Mouse (Mus musculus): ENCODE data around the gene Gm20403. TPM values are rescaled to one million over a fixed set of nuclear protein-coding genes. Genes with fewer than 3 reads are reported as not detected.

The Gm20403 gene
- polyA plus RNA-seq, 1 experiment from 2014 or later, result not detected

GRCm38 (mm10) chr12:54982935-54983715 lies 3.2 kb downstream of the Gm20403 start:
- Histone ChIP-seq H3K4me2 (replicated peaks) (no peak overlapping the region), H3K9ac (no peak overlapping the region), H3K36me3 (replicated peaks; ENCODE audit: control insufficient read depth, insufficient read depth) (no peaks in the 10 kb centered on the region), H3K27me3 (ENCODE audit: control insufficient read depth, insufficient read depth, low read length) (no peaks in the 10 kb centered on the region), H3K27ac (no peak overlapping the region), H3K9me3 (ENCODE audit: control insufficient read depth, low read length) (no peaks in the 10 kb centered on the region), H3K4me3 (replicated peaks; ENCODE audit: low read length) (no peak overlapping the region), H3K4me1 (replicated peaks; ENCODE audit: control insufficient read depth, insufficient read depth, low read length) (peaks cover 9% of the 10 kb centered on the region; the same call in 1 of the 2 replicates)
- WGBS, result 83% methylated on average over 7 of the region's 7 CpGs
- DNase-seq (ENCODE audit: low spot score) (no peak), ATAC-seq (ENCODE audit: low FRiP score) (no peak)

- 74% methylated on average over 6 of the region's 6 CpGs for WGBS
- no peaks in the 10 kb centered on the region for H3K36me3 ChIP-seq (replicated peaks; ENCODE audit: control insufficient read depth, insufficient read depth)
These were observed 4.4 kb downstream of the Gm20403 start for GRCm38 (mm10) chr12:54981962-54982361.

GRCm38 (mm10) chr12:54980939-54981338 lies 5.4 kb downstream of the Gm20403 start:
- Histone ChIP-seq H3K4me1 (replicated peaks; ENCODE audit: control insufficient read depth, insufficient read depth, low read length) (peaks cover 9% of the 10 kb centered on the region; the same call in 1 of the 2 replicates), H3K27ac (no peak overlapping the region), H3K27me3 (ENCODE audit: control insufficient read depth, insufficient read depth, low read length) (no peaks in the 10 kb centered on the region), H3K36me3 (replicated peaks; ENCODE audit: control insufficient read depth, insufficient read depth) (no peaks in the 10 kb centered on the region), H3K4me3 (replicated peaks; ENCODE audit: low read length) (no peak overlapping the region), H3K9ac (no peak overlapping the region), H3K9me3 (ENCODE audit: control insufficient read depth, low read length) (no peaks in the 10 kb centered on the region), H3K4me2 (replicated peaks) (no peak overlapping the region)
- DNase-seq (ENCODE audit: low spot score), result no peak
- WGBS, result 85% methylated on average over 5 of the region's 5 CpGs
- ATAC-seq (ENCODE audit: low FRiP score), result no peak

More at GRCm38 (mm10) chr12:54981962-54982361, 4.4 kb downstream of the Gm20403 start:
- DNase-seq (ENCODE audit: low spot score) (no peak), ATAC-seq (ENCODE audit: low FRiP score) (no peak)
- H3K4me3 ChIP-seq (replicated peaks; ENCODE audit: low read length), result no peak overlapping the region
- H3K27ac ChIP-seq, result no peak overlapping the region
- no peaks in the 10 kb centered on the region for H3K27me3 ChIP-seq (ENCODE audit: control insufficient read depth, insufficient read depth, low read length)
- H3K4me1 ChIP-seq (replicated peaks; ENCODE audit: control insufficient read depth, insufficient read depth, low read length), result peaks cover 9% of the 10 kb centered on the region; the same call in 1 of the 2 replicates
- H3K9ac ChIP-seq, result no peak overlapping the region
- H3K9me3 ChIP-seq (ENCODE audit: control insufficient read depth, low read length), result no peaks in the 10 kb centered on the region
- no peak overlapping the region for H3K4me2 ChIP-seq (replicated peaks)

- no peaks in the 10 kb centered on the region for H3K27me3 ChIP-seq (ENCODE audit: control insufficient read depth, insufficient read depth, low read length)
- H3K4me1 ChIP-seq (replicated peaks; ENCODE audit: control insufficient read depth, insufficient read depth, low read length), result peaks cover 9% of the 10 kb centered on the region; the same call in 1 of the 2 replicates
- H3K9ac ChIP-seq, result no peak overlapping the region
- no peak overlapping the region for H3K4me2 ChIP-seq (replicated peaks)
- no peak for ATAC-seq (ENCODE audit: low FRiP score)
- no peak overlapping the region for H3K4me3 ChIP-seq (replicated peaks; ENCODE audit: low read length)
- WGBS, result 83% methylated on average over 6 of the region's 6 CpGs
- H3K36me3 ChIP-seq (replicated peaks; ENCODE audit: control insufficient read depth, insufficient read depth), result no peaks in the 10 kb centered on the region
- DNase-seq (ENCODE audit: low spot score), result no peak
- no peak overlapping the region for H3K27ac ChIP-seq
- H3K9me3 ChIP-seq (ENCODE audit: control insufficient read depth, low read length), result no peaks in the 10 kb centered on the region
These were observed 5.8 kb downstream of the Gm20403 start for GRCm38 (mm10) chr12:54980532-54980931.

GRCm38 (mm10) chr12:54969033-54969432 lies 17.3 kb downstream of the Gm20403 start:
- 86% methylated on average over 3 of the region's 3 CpGs for WGBS
- Histone ChIP-seq H3K27ac (no peak overlapping the region), H3K36me3 (replicated peaks; ENCODE audit: control insufficient read depth, insufficient read depth) (peaks cover 7% of the 10 kb centered on the region; the same call in 1 of the 2 replicates), H3K4me1 (replicated peaks; ENCODE audit: control insufficient read depth, insufficient read depth, low read length) (no peaks in the 10 kb centered on the region), H3K4me2 (replicated peaks) (no peak overlapping the region), H3K9me3 (ENCODE audit: control insufficient read depth, low read length) (no peaks in the 10 kb centered on the region), H3K9ac (no peak overlapping the region), H3K4me3 (replicated peaks; ENCODE audit: low read length) (no peak overlapping the region), H3K27me3 (ENCODE audit: control insufficient read depth, insufficient read depth, low read length) (no peaks in the 10 kb centered on the region)
- ATAC-seq (ENCODE audit: low FRiP score), result no peak
- no peak for DNase-seq (ENCODE audit: low spot score)

- WGBS, result 92% methylated on average over 4 of the region's 4 CpGs
- H3K4me3 ChIP-seq (replicated peaks; ENCODE audit: low read length), result no peak overlapping the region
- H3K9ac ChIP-seq, result no peak overlapping the region
- ATAC-seq (ENCODE audit: low FRiP score), result no peak
- no peaks in the 10 kb centered on the region for H3K4me1 ChIP-seq (replicated peaks; ENCODE audit: control insufficient read depth, insufficient read depth, low read length)
- no peak overlapping the region for H3K4me2 ChIP-seq (replicated peaks)
- H3K36me3 ChIP-seq (replicated peaks; ENCODE audit: control insufficient read depth, insufficient read depth), result no peaks in the 10 kb centered on the region
- DNase-seq (ENCODE audit: low spot score), result no peak
- H3K27ac ChIP-seq, result no peak overlapping the region
- no peaks in the 10 kb centered on the region for H3K9me3 ChIP-seq (ENCODE audit: control insufficient read depth, low read length)
- no peaks in the 10 kb centered on the region for H3K27me3 ChIP-seq (ENCODE audit: control insufficient read depth, insufficient read depth, low read length)
These were observed 20.7 kb downstream of the Gm20403 start for GRCm38 (mm10) chr12:54965532-54966160.

- Histone ChIP-seq H3K4me1 (replicated peaks; ENCODE audit: control insufficient read depth, insufficient read depth, low read length) (no peaks in the 10 kb centered on the region), H3K4me2 (replicated peaks) (no peak overlapping the region), H3K36me3 (replicated peaks; ENCODE audit: control insufficient read depth, insufficient read depth) (no peaks in the 10 kb centered on the region), H3K27me3 (ENCODE audit: control insufficient read depth, insufficient read depth, low read length) (no peaks in the 10 kb centered on the region), H3K9ac (no peak overlapping the region), H3K27ac (no peak overlapping the region), H3K9me3 (ENCODE audit: control insufficient read depth, low read length) (no peaks in the 10 kb centered on the region), H3K4me3 (replicated peaks; ENCODE audit: low read length) (no peak overlapping the region)
- no peak for DNase-seq (ENCODE audit: low spot score)
- no peak for ATAC-seq (ENCODE audit: low FRiP score)
- WGBS, result 73% methylated on average over 2 of the region's 2 CpGs
These were observed 26.8 kb downstream of the Gm20403 start for GRCm38 (mm10) chr12:54959569-54959968.

GRCm38 (mm10) chr12:54956974-54957373 lies 29.4 kb downstream of the Gm20403 start:
- H3K27ac ChIP-seq, result no peak overlapping the region
- no peak for DNase-seq (ENCODE audit: low spot score)
- H3K27me3 ChIP-seq (ENCODE audit: control insufficient read depth, insufficient read depth, low read length), result no peaks in the 10 kb centered on the region
- no peak overlapping the region for H3K9ac ChIP-seq
- no peak for ATAC-seq (ENCODE audit: low FRiP score)
- WGBS, result 90% methylated on average over 2 of the region's 2 CpGs
- H3K4me2 ChIP-seq (replicated peaks), result no peak overlapping the region
- no peaks in the 10 kb centered on the region for H3K4me1 ChIP-seq (replicated peaks; ENCODE audit: control insufficient read depth, insufficient read depth, low read length)
- no peaks in the 10 kb centered on the region for H3K9me3 ChIP-seq (ENCODE audit: control insufficient read depth, low read length)
- H3K4me3 ChIP-seq (replicated peaks; ENCODE audit: low read length), result no peak overlapping the region
- H3K36me3 ChIP-seq (replicated peaks; ENCODE audit: control insufficient read depth, insufficient read depth), result no peaks in the 10 kb centered on the region

- no peak overlapping the region for H3K9ac ChIP-seq
- no peaks in the 10 kb centered on the region for H3K27me3 ChIP-seq (ENCODE audit: control insufficient read depth, insufficient read depth, low read length)
- no peak for DNase-seq (ENCODE audit: low spot score)
- no peaks in the 10 kb centered on the region for H3K4me1 ChIP-seq (replicated peaks; ENCODE audit: control insufficient read depth, insufficient read depth, low read length)
- no peak overlapping the region for H3K4me2 ChIP-seq (replicated peaks)
- H3K9me3 ChIP-seq (ENCODE audit: control insufficient read depth, low read length), result no peaks in the 10 kb centered on the region
- H3K4me3 ChIP-seq (replicated peaks; ENCODE audit: low read length), result no peak overlapping the region
- ATAC-seq (ENCODE audit: low FRiP score), result no peak
- 92% methylated on average over 4 of the region's 4 CpGs for WGBS
- no peak overlapping the region for H3K27ac ChIP-seq
- H3K36me3 ChIP-seq (replicated peaks; ENCODE audit: control insufficient read depth, insufficient read depth), result no peaks in the 10 kb centered on the region
These were observed 29.9 kb downstream of the Gm20403 start for GRCm38 (mm10) chr12:54956457-54956856.
